Mouse (Mus musculus): ENCODE data around the gene Pak3. TPM values are rescaled to one million over a fixed set of nuclear protein-coding genes. Genes with fewer than 3 reads are reported as not detected.

Pak3 gene
- polyA plus RNA-seq, 1 experiment from 2014 or later = 159 TPM

DNA sequence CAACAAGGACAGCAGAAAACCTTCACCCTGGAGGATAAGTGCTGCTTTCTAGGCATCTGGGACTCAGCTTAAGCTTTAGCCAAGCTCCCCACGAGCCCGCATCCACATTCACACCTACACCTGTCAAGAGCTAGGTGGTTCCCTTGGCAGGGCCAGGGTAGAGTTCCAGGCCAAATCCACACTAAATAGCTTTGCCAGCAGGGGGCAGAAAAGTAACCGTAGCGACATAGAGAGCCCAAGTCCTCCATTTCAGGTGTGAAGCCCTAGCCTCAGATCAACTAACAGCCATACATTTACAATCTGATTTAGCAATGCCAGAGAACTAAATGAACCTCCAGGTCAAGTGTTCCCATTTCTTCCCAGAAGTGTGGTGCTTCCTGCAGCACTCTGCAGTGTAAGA lies 148.6 kb downstream of the Pak3 start:
- WGBS = 28% methylated on average over 4 of the region's 4 CpGs

DNA sequence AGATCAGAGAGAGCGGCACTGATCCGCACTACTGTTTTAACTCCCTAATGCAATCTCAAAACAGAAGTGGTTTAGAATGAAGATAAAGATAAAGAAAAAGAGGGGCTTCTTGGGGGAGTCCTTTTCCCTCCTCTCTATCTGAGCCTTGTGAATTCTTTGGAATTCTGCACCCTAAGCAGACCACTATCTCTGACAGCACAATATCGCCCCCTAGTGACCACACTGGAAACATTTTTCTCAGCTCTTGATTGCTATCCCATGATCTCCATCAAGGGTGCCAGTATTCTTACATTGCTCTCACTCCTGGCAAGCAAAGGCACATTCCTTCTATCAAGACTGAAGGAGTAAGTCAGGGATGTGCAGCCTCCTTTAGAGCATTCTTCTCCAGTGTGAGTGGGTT lies 149.9 kb downstream of the Pak3 start:
- H3K4me3 ChIP-seq (replicated peaks) = no peak overlapping the region
- H3K36me3 ChIP-seq (replicated peaks) = no peaks in the 10 kb centered on the region
- H3K9ac ChIP-seq = no peak overlapping the region
- H3K4me1 ChIP-seq = peaks cover 2% of the 10 kb centered on the region; the same call in 1 of the 2 replicates
- H3K27ac ChIP-seq = no peak overlapping the region
- H3K4me2 ChIP-seq = 0 out of 2 replicates have a peak overlapping the region, but pooled peaks have one; percentile 58
- peaks cover 14% of the 10 kb centered on the region for H3K27me3 ChIP-seq
- no peak for ATAC-seq (ENCODE audit: low FRiP score)
- H3K9me3 ChIP-seq = no peaks in the 10 kb centered on the region
- WGBS = 42% methylated on average over 3 of the region's 3 CpGs

More for the DNA sequence above, 148.6 kb downstream of the Pak3 start:
- Histone ChIP-seq H3K9ac (no peak overlapping the region), H3K4me2 (peak overlapping the region; percentile 58), H3K27me3 (peaks cover 14% of the 10 kb centered on the region), H3K27ac (no peak overlapping the region), H3K36me3 (replicated peaks) (no peaks in the 10 kb centered on the region), H3K4me3 (replicated peaks) (peak overlapping the region; percentile 59), H3K4me1 (peaks cover 2% of the 10 kb centered on the region; the same call in 1 of the 2 replicates), H3K9me3 (no peaks in the 10 kb centered on the region)
- ATAC-seq (ENCODE audit: low FRiP score) = no peak

DNA sequence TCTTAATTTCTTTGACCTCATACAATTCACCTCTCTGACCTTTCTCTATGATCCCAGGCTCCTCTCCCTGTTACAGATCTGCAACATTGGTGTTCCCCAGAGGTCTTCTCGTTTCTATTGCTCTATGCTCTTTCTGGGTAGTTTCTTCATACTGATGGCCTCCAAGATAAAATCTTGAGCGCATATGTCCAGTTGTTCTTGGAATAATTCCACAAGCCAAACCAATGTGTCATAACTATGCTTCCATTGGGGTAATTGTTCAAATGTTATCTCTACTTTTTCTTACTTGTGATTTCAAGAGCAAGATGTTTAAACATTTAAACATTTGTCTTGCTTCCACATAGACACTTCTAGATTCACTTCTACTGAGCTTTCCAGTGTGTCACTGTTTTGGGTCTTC lies 160.2 kb downstream of the Pak3 start:
- Histone ChIP-seq H3K27me3 (no peaks in the 10 kb centered on the region), H3K9me3 (no peaks in the 10 kb centered on the region), H3K4me1 (no peaks in the 10 kb centered on the region), H3K36me3 (replicated peaks) (no peaks in the 10 kb centered on the region), H3K9ac (no peak overlapping the region), H3K27ac (no peak overlapping the region), H3K4me3 (replicated peaks) (no peak overlapping the region), H3K4me2 (no peak overlapping the region)
- no peak for ATAC-seq (ENCODE audit: low FRiP score)
- 83% methylated on average over 2 of the region's 2 CpGs for WGBS

DNA sequence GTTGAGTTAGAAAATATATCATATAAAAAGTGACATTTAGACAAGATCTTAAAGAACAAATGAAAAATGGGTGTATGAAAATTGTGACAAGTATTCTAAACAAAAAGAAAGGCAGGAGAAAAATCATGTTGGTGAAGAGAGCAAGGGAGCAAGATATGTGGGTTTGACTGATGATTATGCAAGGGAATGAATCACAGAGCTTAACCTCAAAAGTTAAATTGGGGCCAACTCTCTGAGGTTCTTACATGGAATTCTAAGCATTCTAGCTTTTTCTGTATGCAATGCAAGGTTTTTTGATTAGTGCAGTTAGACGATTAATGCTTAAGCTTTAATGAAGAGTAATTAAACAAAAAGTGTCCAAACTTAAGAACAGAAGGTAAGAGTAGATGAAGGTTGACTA lies 203.9 kb downstream of the Pak3 start:
- H3K4me1 ChIP-seq = no peaks in the 10 kb centered on the region
- ATAC-seq (ENCODE audit: low FRiP score) = no peak
- H3K36me3 ChIP-seq (replicated peaks) = 0 out of 2 replicates have a peak, but pooled peaks cover 5% of the 10 kb centered on the region
- H3K4me2 ChIP-seq = no peak overlapping the region
- WGBS = 77% methylated on average over 1 of the region's 1 CpGs
- H3K4me3 ChIP-seq (replicated peaks) = no peak overlapping the region
- H3K9ac ChIP-seq = no peak overlapping the region
- no peak overlapping the region for H3K27ac ChIP-seq
- H3K27me3 ChIP-seq = 0 out of 2 replicates have a peak, but pooled peaks cover 3% of the 10 kb centered on the region
- no peaks in the 10 kb centered on the region for H3K9me3 ChIP-seq

DNA sequence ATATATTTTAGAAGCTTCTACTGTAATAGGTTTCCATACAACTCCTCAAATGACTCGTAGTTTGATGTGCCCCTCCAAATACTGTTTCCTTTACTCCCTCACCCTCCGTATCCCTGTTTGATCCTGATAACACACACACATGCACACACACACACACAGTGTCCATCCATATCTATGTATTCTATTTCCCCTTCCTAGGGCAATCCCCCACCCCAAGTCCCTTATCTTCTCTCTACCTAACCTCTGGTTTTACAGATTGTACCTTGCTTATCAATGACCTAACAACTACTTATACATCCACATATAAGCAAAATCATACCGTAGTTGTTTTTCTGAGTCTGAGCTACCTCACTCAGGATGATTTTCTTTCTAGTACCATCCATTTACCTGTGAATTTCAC lies 207.0 kb downstream of the Pak3 start:
- Histone ChIP-seq H3K9me3 (no peaks in the 10 kb centered on the region), H3K27me3 (no peaks in the 10 kb centered on the region), H3K36me3 (replicated peaks) (no peaks in the 10 kb centered on the region), H3K4me3 (replicated peaks) (no peak overlapping the region), H3K4me1 (no peaks in the 10 kb centered on the region), H3K27ac (no peak overlapping the region), H3K9ac (no peak overlapping the region), H3K4me2 (no peak overlapping the region)
- WGBS = 94% methylated on average over 3 of the region's 3 CpGs
- no peak for ATAC-seq (ENCODE audit: low FRiP score)

DNA sequence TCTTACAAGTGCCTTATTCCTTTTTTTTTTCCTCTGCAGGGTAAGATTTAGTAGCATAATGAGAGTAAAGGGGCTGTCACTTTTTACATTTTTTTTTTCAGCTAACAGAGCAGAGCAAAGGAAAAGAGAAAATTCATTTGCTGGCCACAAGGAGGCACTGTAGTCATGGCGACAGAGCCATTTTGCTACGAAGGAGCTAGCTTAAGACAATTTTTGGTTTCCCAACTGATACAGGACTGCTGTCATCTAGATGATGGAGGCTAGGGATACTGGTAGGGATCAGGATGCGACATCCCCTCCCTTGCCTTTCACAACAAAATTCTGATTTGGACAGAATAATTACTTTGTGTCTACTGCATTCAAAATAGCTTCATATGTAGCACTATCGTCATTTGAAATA lies 217.6 kb downstream of the Pak3 start:
- no peak for ATAC-seq (ENCODE audit: low FRiP score)
- H3K9ac ChIP-seq = no peak overlapping the region
- no peaks in the 10 kb centered on the region for H3K9me3 ChIP-seq
- H3K36me3 ChIP-seq (replicated peaks) = peaks cover 4% of the 10 kb centered on the region; the same call in 1 of the 2 replicates
- H3K27me3 ChIP-seq = no peaks in the 10 kb centered on the region
- H3K27ac ChIP-seq = no peak overlapping the region
- no peak overlapping the region for H3K4me3 ChIP-seq (replicated peaks)
- H3K4me2 ChIP-seq = no peak overlapping the region
- H3K4me1 ChIP-seq = no peaks in the 10 kb centered on the region
- WGBS = 45% methylated on average over 4 of the region's 4 CpGs

DNA sequence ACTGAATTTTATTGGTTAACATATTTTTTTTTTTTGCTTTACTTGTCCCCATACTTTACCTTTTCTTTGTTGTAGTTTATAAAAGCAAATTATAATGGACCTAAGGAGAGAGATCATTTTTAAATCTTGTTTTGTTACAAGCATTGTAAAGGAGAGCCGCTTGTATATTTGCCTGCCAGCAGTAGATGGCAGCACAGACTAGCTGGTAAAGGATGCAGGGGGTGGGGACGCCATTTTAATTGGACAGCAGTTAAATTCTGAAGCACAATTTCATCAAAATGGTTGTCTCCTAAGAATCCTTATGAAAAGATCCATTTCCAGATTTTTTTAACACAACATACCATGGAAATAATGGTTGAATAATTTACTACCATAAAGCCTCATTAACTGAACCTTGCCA lies 220.8 kb downstream of the Pak3 start:
- Histone ChIP-seq H3K36me3 (replicated peaks) (peaks cover under 1% of the 10 kb centered on the region; the same call in 1 of the 2 replicates), H3K27ac (no peak overlapping the region), H3K27me3 (no peaks in the 10 kb centered on the region), H3K4me1 (no peaks in the 10 kb centered on the region), H3K9me3 (no peaks in the 10 kb centered on the region), H3K4me3 (replicated peaks) (no peak overlapping the region), H3K4me2 (no peak overlapping the region), H3K9ac (no peak overlapping the region)
- WGBS = 41% methylated on average over 2 of the region's 2 CpGs
- no peak for ATAC-seq (ENCODE audit: low FRiP score)

DNA sequence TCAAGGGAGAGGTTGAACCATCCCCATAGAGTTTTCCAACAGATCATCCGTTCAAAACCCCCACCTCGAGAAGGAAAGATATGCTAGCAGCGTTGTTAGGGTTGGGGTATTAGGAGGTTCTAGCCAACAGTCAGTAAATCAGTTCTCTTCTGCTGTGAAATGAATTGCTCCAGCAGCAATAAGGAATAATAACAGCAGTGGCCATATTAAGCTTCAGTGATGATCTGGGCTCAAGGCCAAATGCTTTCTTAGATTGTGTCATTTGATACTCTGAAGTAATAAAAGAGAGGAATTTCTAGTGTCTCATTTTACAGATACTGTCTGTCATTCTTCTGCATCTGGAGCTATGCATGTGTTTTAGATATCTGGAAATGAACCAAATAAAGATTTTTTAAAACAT lies 244.2 kb downstream of the Pak3 start:
- H3K4me2 ChIP-seq = no peak overlapping the region
- ATAC-seq (ENCODE audit: low FRiP score) = no peak
- H3K4me3 ChIP-seq (replicated peaks) = no peak overlapping the region
- H3K36me3 ChIP-seq (replicated peaks) = no peaks in the 10 kb centered on the region
- 86% methylated on average over 3 of the region's 3 CpGs for WGBS
- H3K27ac ChIP-seq = no peak overlapping the region
- no peak overlapping the region for H3K9ac ChIP-seq
- H3K27me3 ChIP-seq = 0 out of 2 replicates have a peak, but pooled peaks cover 2% of the 10 kb centered on the region
- H3K4me1 ChIP-seq = no peaks in the 10 kb centered on the region
- H3K9me3 ChIP-seq = no peaks in the 10 kb centered on the region

DNA sequence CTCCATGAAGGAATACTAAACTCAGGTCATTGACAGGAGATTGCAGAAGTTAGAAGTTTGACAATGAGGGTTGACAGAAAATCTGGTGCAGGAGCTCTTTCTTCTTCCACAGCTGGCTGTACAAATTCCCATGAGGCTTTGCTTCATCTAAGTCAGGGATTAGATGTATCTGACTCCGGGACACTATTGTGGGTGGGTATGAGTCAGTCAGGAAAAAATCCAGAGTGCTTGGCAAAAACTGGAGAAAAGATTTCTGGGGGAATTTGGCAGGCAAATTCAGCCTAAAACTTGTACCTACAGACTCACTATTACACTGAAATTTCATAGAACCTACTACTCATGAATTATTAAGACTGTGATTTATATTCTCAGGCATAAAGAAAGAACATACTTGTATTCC lies 297.6 kb downstream of the Pak3 start:
- no peak overlapping the region for H3K9ac ChIP-seq
- 91% methylated on average over 1 of the region's 1 CpGs for WGBS

DNA sequence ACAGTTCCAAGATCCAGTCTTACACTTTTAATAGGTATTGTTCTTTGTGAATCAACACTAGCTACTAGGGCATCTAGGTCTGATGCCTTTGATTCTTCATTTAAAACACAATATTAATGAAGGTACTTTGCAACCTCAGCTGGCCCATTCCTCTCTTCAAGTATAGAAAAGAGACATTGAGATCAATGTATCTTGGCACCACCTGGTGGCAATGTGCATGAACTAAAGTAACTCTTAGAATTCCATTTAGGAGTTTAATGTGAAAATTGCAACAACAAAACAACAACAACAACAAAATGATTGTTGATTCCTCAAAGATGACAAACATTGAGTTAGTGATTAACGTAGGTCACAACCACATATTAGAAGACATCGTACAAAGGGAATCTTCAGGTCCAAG lies 300.6 kb downstream of the Pak3 start:
- H3K27me3 ChIP-seq = no peaks in the 10 kb centered on the region
- ATAC-seq (ENCODE audit: low FRiP score) = no peak
- H3K36me3 ChIP-seq (replicated peaks) = no peaks in the 10 kb centered on the region
- no peak overlapping the region for H3K9ac ChIP-seq
- H3K9me3 ChIP-seq = no peaks in the 10 kb centered on the region
- H3K4me2 ChIP-seq = no peak overlapping the region
- no peaks in the 10 kb centered on the region for H3K4me1 ChIP-seq
- H3K27ac ChIP-seq = no peak overlapping the region
- 95% methylated on average over 2 of the region's 2 CpGs for WGBS
- H3K4me3 ChIP-seq (replicated peaks) = no peak overlapping the region

More for the DNA sequence above, 297.6 kb downstream of the Pak3 start:
- Histone ChIP-seq H3K4me1 (no peaks in the 10 kb centered on the region), H3K4me2 (no peak overlapping the region), H3K27me3 (no peaks in the 10 kb centered on the region), H3K9me3 (0 out of 2 replicates have a peak, but pooled peaks cover 3% of the 10 kb centered on the region), H3K36me3 (replicated peaks) (no peaks in the 10 kb centered on the region), H3K27ac (no peak overlapping the region), H3K4me3 (replicated peaks) (no peak overlapping the region)
- ATAC-seq (ENCODE audit: low FRiP score) = no peak

DNA sequence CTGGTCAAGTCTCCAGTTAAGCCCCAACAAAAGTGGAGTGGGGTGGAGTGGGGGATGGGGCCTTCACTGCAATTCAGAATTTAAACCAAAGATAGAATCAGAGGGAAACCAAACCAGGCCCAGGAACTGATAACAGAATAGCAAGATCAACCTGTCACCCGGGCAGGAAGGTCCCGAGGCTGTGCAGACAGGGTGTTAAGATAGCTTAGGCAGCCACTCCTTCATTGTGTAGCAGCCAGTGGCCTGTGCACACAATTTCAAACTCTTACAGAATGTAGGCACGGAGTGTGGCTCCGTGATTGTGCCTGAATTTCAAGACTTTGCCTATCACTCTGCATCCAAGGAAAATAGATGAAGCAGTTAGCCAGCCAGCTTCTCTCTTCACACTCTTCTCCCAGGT lies 308.1 kb downstream of the Pak3 start:
- Histone ChIP-seq H3K9me3 (no peaks in the 10 kb centered on the region), H3K4me1 (no peaks in the 10 kb centered on the region), H3K4me2 (no peak overlapping the region), H3K27me3 (peaks cover 17% of the 10 kb centered on the region), H3K36me3 (replicated peaks) (no peaks in the 10 kb centered on the region), H3K9ac (no peak overlapping the region), H3K4me3 (replicated peaks) (no peak overlapping the region), H3K27ac (no peak overlapping the region)
- 58% methylated on average over 4 of the region's 4 CpGs for WGBS
- ATAC-seq (ENCODE audit: low FRiP score) = no peak

DNA sequence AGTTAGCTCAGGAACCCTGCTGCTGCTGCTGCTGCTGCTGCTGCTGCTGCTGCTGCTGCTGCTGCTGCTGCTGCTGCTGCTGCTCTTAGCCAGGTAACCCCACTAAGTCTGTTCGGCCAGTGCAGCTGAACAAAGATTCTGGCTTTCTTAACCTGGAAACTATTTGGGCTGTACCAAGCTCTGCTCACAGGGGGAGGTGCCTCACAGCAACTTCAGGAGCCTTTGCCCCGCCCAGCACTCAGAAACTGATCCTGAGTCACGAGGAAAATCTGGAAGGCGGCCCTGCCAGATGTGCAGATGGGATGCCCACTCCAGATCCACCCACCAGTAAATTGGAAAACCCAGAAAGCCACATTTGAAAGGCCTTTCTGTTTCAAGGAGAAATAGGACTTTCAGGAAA lies 308.8 kb downstream of the Pak3 start, which contains the start of gene Capn6:
Gene Capn6 (minus strand): TSS at position 203 of the 400 bp plus-strand sequence.
- H3K27ac ChIP-seq = no peak within 1 kb of the TSS
- H3K9me3 ChIP-seq = no peaks in the 10 kb centered on the region
- H3K4me2 ChIP-seq = no peak within 1 kb of the TSS
- H3K27me3 ChIP-seq = peaks cover 17% of the 10 kb centered on the region
- 57% methylated on average over 4 of the region's 4 CpGs for WGBS
- no peaks in the 10 kb centered on the region for H3K4me1 ChIP-seq
- ATAC-seq (ENCODE audit: low FRiP score) = no peak
- H3K4me3 ChIP-seq (replicated peaks) = no peak within 1 kb of the TSS
- no peaks in the 10 kb centered on the region for H3K36me3 ChIP-seq (replicated peaks)
- H3K9ac ChIP-seq = no peak within 1 kb of the TSS

DNA sequence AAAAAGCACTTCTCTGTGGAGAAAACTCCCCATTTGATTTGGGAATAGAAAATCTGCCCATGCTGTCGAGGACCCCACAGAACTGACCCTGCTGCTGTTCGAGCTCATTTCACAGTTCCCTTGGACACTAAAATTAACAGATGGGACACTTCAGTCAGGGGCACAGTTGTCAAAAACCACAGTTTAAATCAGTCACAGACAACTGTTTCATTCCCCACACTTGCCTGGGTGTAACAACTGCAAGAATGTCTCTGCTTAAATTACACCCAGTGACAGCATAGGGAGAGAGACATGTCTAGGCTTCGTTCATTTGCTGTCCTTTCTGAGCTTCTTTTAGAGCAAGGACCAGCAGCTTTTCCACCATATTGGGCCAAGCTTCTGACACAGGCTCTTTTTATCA lies 328.2 kb downstream of the Pak3 start:
- H3K4me1 ChIP-seq = no peaks in the 10 kb centered on the region

More for the DNA sequence above, 328.2 kb downstream of the Pak3 start:
- Histone ChIP-seq H3K9ac (no peak overlapping the region), H3K9me3 (no peaks in the 10 kb centered on the region), H3K27ac (no peak overlapping the region), H3K36me3 (replicated peaks) (no peaks in the 10 kb centered on the region), H3K4me3 (replicated peaks) (no peak overlapping the region), H3K27me3 (peaks cover 17% of the 10 kb centered on the region), H3K4me2 (no peak overlapping the region)
- no peak for ATAC-seq (ENCODE audit: low FRiP score)
- WGBS = 79% methylated on average over 3 of the region's 3 CpGs

All from forebrain, embryonic 12.5 days (tissue).